Mouse (Mus musculus) lung, adult 2 months (tissue): ENCODE measurements at regions not wholly inside any gene's neighbourhood (a gene's known extent, or its start where the extent isn't known, plus 50 kb on each side); places are given as distances from the start of the nearest gene placed in this dataset.

Source experiments
- DNase-seq: peaks from one replicate; pipeline ENCODE4 v3.0.0; 2022
- H3K4me1 ChIP-seq: fragments of 200-500 bp; 2 replicates; pipeline ENCODE4 v1.6.1; 2011; ENCODE audit warnings: low read length; ENCODE audit not compliant: control insufficient read depth, insufficient read depth
- H3K4me3 ChIP-seq: fragments of 200-500 bp; replicated peaks from 2 replicates; pipeline ENCODE3; 2011; ENCODE audit warnings: low read depth, mild to moderate bottlenecking, control low read depth, low read length; ENCODE audit errors: extremely low read depth
- CTCF ChIP-seq: fragments of 200-500 bp; IDR thresholded peaks from 2 replicates; pipeline ENCODE4 v1.5.1; 2011; ENCODE audit warnings: mild to moderate bottlenecking, low read length, control low read depth; ENCODE audit not compliant: insufficient read depth
- POLR2A ChIP-seq: fragments of 200-500 bp; IDR thresholded peaks from 2 replicates; pipeline ENCODE4 v1.6.1; 2011; ENCODE audit warnings: low read depth, mild to moderate bottlenecking, control low read depth, low read length, borderline replicate concordance; ENCODE audit errors: extremely low read depth
- WGBS: fragments of 180-500 bp; shearing (Covaris S2); methylation state at CpG from one replicate; pipeline ENCODE4 v1.1.7; 2018; 5-methylcytosine and 5-hydroxymethylcytosine counted together

- no peak overlapping the region for H3K4me3 ChIP-seq
- no peak for DNase-seq
- TF ChIP-seq CTCF (no peak), POLR2A (no peak)
- no peaks in the 10 kb centered on the region for H3K4me1 ChIP-seq
- WGBS: 92% methylated on average over 3 of the region's 3 CpGs
Measured at GRCm38 (mm10) chr14:18394071-18394745, 62.5 kb upstream of the Ube2e1 start.

- TF ChIP-seq CTCF (no peak), POLR2A (no peak)
- Histone ChIP-seq H3K4me3 (no peak overlapping the region), H3K4me1 (no peaks in the 10 kb centered on the region)
- DNase-seq: no peak
- WGBS: 63% methylated on average over 3 of the region's 3 CpGs
Measured at GRCm38 (mm10) chr14:18391824-18392486, 60.3 kb upstream of the Ube2e1 start.

GRCm38 (mm10) chr14:18389390-18389789, 57.7 kb upstream of the Ube2e1 start:
- WGBS: 86% methylated on average over 6 of the region's 6 CpGs
- H3K4me1 ChIP-seq: no peaks in the 10 kb centered on the region
- TF ChIP-seq POLR2A (no peak), CTCF (no peak)

GRCm38 (mm10) chr14:18385953-18386668, 54.5 kb upstream of the Ube2e1 start:
- 65% methylated on average over 6 of the region's 6 CpGs for WGBS
- H3K4me1 ChIP-seq: no peaks in the 10 kb centered on the region
- no peak for TF ChIP-seq POLR2A
- TF ChIP-seq CTCF: no peak
- H3K4me3 ChIP-seq: no peak overlapping the region
- no peak for DNase-seq

More at GRCm38 (mm10) chr14:18389390-18389789, 57.7 kb upstream of the Ube2e1 start:
- no peak overlapping the region for H3K4me3 ChIP-seq
- DNase-seq: no peak
